Mouse (Mus musculus) cerebral cortex, adult 2 months (tissue): ENCODE data around the gene Sms.

ENCODE experiments used
- WGBS: fragments of 180-500 bp; shearing (Covaris S2); methylation state at CpG from one replicate; pipeline ENCODE4 v1.1.7; 2018; 5-methylcytosine and 5-hydroxymethylcytosine counted together

The Sms gene

DNA sequence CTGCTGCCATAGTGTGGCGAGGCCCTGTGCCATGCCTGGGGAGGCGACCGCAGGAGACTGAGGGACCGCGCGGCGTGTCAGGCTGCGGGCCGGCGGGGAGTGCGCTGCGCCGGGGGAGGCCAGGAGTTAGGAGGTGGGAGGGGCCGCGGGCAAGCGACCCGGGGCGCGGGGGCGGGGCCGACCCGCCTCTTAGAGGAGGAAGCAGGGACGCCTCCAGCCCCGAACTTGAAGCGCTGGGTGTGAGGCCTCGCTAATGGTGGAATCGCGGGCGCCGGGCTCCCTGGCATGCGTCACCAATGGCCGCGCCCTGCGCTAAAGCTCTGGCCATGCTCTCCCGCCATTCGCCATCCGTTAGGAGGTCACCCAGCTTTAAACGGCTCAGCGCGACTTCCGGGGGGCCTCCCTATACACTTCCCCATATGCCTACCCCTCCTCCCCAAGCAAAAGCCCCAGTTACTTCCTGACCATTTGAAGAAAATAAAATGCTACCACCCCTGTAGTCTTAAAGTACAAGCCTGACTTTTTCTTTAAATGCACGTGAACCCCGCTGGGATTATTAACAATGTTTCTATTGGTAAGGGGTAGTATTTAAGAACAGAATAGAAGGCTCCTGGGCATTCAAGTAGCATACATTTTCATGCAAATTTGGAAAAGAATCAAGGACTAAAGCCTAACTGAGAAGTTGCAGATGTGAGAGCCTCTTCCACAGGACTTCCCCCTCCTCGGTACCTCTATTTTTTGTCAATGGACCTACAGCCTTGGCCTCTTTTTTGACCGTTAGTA is at the start of gene Sms:
Gene Sms, minus strand, starts transcription at position 344 of the 783 bp plus-strand sequence.
- WGBS, result 9% methylated on average over 26 of the region's 45 CpGs

DNA sequence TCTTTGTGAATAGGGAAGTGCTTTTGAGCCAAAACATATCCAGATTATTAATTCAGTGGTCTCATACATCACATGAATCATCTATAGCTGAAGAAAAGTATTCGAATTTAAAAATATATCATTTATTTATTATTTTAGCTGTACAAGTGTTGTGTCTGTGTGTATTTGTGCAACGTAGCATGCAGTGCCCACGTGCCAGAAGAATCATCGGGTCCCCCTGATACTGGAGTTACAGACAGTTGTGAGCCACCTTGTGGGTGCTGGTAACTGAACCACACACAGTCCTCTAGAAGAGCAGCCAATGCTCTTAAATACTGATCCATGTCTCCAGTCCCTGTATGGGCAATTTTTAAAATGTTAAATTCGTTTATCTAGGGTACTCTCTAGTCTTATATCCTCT is 14.3 kb upstream of the Sms start:
- 65% methylated on average over 5 of the region's 5 CpGs for WGBS

DNA sequence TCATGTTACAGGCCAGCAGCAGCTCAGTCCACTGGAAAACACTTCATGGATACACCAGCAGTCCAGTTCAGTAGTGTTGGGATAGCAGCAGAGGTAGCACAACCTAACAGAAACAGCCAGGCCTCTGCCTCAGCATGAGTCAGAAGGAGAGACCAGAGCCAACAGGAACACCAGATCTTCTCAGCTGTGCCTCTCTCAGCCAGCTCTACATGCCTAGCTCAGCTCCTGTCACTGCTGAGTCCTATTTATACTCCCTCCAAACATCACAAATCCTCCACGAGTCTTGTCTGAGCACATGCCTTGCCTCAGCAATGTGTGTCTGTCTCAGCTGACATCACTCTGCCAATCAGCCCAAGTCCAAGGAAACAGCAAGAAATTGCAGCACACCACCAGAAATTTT is 12.4 kb upstream of the Sms start:
- WGBS, result 33% methylated on average over 1 of the region's 1 CpGs

DNA sequence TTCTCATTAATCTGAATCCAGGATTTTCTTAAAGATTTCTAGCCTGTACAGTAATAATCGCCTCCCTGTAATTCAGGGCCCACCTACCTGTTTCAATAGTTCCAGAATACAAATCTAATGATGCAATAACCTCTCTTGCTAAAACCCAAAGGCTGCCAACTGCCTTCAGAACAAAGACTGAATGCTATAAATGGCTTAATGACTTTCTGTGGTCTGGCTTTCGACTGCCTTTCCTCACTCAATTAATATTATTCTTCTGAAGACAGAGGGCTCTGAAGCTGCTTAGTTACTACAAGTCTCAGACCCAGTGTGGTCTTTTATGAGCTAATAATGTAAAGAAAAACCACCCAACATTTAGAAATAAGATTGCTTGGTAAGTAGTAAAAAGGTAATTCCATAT is 9.8 kb upstream of the Sms start:
- WGBS, result 81% methylated on average over 2 of the region's 2 CpGs

DNA sequence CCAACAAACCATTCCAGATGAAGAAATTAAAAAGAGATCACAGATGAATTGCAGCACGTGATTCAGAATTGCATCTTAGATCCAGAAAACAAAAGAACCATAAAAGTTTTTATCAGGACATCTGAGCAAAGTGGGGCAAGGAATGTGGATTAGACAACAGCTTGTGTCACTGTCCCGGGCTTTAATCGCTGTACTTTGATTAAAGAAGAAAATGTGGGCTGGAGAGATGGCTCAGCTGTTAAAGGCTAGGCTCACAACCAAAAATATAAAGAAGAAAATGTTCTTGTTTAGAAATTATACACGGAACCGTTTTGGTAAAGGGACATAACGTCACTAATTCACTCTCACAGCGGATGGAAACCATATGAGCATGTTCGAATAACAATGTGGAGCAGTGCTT is 7.9 kb upstream of the Sms start:
- 71% methylated on average over 8 of the region's 8 CpGs for WGBS

DNA sequence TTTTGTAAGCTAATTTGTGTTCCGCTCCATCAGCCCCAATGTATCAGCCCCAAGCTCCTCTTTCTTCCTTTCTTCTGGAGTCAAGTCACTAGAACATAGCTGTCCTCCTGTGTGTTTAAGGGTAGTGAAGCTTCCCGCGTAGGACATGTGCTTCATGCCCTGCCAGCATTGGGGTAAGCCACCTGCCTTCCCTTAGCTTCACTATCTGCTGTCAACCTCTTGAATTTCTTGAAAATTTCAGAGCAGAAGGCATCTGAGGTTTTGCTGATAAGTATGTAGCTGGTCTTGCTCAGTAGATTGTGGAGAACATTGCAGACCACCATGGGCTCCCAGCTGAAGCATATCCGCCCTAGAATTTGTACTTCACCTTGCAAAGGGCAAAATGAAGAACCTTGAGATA is 1.1 kb upstream of the Sms start:
- 89% methylated on average over 4 of the region's 4 CpGs for WGBS

DNA sequence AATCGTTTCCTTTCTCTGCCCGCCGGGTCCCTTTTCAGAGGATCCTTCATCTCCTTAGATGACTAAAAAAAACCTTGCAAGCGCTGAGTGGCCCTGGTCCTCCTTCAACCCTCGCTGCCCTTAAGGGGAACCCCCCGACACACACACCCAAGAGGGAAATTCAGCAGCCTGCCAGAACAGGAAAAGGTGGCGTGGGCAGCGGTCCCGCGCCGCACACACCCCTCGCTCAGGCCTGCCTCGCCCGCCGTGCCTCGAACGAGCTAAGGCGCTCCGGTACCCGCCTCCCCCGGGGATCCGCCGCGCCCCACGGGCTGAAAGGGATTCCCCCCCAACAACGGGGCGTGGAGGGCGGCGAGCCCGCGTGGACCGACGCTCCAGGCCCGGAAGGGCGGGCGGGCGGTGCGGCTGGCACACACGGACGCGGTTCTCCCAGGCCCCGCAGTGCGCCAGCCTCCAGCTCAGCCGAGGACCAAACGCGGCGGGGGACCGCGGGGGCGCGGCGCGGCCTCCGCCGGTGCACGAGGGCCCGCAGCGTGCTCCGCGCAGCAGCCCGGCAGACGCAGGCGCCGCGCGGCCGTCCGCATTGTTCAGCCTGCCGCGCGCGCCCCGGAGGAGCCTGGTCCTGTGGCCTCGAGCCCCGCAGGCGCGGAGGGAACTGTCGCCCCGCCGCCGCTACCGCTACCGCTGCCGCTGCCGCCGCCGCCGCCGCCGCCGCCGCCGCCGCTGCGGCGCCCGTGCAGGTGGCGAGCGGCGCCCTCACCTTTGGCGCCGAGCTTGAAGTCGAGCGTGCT is 747 bp downstream of the Sms start:
- 13% methylated on average over 94 of the region's 104 CpGs for WGBS

DNA sequence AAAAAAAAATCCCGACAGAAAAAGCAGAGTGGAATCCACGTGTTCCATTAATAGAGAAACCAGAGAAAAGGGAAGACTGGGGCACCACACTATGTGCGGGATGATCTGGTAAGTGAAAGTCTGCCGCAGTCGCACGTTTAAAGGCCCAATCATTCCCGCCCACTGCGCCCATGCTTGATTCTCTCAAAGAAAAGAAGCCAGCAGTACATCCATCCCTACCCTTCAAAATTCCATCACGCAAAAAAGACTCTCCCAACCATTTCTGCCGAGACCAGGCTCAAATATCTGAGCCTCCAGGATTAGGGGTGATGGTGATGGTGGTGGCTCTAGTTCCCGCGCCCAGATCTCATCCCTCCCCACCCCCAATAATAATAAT is 1.3 kb downstream of the Sms start:
- under 1% methylated on average over 12 of the region's 12 CpGs for WGBS

DNA sequence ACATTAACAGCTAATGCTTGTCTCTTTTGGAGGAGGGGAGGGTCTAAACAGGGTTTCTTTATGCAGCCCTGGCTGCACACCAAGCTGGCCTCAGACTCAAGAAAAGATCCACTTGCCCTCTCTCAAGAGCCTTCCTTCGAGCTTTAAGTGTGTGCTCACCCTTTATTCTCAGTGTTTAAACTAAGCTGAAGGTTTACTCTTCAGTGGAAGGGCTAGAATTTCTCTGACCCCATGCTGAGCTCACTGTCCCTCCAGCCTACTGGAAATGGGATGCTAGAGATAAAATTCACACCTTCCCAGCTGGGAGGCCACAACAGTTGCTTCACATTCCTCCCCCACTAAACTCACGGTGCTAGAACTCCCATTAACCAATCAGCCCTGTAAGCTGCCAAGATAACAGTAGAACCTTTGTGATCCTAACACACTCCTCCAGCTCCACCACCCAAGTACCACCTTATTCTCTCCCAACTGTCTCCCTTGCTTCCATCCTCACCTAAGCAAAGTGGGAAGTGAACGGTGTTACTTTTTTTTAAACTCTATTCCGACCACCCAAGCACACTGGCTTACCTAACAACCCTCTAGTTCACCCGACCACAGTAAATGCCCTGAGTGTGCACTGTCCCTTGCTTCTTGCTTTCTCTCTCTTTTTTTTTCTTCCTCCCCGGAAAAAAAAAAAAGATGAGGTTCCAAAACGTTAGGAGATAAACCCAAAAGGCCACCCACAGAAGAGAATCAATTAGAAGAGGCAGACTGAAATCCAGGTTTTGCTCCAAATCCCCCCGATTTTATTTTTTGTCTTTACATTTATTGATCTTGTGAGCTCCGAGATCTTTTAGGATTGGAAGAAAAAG is 2.0 kb downstream of the Sms start:
- 27% methylated on average over 9 of the region's 9 CpGs for WGBS

DNA sequence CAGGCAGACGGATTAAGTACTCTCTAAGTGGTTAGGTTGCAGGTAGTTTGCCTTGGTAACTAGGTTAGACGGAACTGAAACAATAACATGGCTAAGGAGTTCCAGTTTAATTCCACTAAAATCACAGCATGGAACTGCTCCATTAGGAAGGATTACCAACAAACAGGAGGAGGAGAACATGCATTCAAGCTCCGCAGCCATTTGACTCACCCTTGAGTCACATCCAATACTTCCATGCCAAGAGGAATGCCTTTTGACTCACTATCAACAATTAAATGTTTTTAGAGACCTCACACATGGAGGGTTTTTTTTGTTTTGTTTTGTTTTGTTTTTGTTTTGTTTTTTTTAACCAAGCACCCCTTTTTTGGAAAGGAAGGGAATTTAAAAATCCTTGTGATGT is 3.3 kb downstream of the Sms start:
- 76% methylated on average over 3 of the region's 3 CpGs for WGBS

DNA sequence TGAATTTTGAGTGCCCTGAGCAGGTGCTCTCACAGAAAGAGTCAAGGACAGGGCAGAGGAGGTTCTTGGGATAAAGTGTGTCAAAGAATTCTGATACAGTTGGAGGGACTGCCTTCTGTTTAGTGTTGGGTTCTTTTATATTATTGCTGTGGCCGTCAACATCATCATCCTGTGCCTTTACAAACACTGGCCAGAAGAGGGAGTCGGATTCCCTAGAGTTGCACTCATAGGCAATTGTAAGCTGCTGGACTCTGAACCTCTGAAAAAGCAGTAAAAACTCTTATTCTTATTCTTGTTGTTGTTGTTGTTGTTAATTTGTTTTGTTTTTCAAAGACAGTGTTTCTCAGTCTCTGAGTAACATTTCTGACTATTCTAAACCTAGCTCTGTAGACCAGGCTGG is 5.3 kb downstream of the Sms start:
- WGBS, result 36% methylated on average over 2 of the region's 2 CpGs

DNA sequence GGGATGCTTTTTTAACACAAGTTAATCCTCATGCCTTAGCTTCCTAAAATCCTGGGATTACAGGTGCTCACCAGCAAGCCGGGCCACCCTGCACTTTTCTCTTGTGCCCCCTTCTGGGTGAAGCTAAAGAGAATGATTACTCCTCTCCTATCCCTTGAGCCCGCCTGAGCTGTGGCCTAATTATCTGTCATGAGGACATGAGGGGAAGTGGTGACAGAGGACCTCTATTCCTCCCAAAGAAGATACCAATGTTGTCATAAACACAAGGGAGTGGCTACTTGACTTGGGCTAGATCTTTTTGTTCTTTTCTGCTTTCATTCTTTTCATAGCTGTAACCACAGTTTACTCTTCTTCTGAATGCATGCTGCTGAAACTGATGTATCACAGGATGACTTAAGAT is 9.2 kb downstream of the Sms start:
- WGBS, result 92% methylated on average over 2 of the region's 2 CpGs

DNA sequence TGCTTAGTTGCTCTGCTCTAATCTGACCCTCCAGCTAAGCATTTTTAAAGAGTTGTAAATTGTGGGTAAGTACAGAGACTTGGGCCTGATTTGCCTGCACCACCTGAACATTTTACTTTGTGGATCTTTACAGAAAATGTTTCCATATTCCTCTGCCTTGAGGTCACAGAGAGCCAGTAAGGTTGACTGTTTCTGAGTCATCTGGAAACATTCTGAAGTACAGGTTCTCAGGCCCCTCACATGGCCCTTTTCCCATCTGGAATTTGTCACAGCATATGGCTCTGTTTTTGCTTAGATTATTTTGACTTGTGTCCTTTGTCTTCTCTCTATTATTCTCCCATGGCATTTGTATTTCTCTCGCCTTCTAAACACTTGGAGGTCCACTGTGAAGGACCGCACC is 10.2 kb downstream of the Sms start:
- WGBS, result 98% methylated on average over 2 of the region's 2 CpGs

DNA sequence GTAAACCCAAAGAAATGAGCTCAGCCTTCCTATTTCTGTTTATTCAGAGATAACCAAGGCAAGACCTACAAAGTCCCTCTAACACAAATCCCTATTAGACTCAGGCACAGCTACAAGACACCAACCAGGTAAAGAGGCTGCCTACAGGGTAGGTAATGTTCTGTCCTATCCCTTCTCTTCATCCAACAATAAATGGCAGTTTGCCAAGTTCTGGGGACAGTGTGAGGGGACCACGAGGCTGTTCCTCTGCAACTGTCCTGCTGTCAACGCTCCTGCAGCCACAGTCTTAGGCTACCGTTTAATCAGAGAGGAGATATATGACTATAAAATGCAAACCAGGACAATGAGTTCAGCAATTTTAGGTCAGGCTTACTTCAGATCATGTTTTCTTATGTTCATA is 14.8 kb downstream of the Sms start:
- 50% methylated on average over 3 of the region's 3 CpGs for WGBS

DNA sequence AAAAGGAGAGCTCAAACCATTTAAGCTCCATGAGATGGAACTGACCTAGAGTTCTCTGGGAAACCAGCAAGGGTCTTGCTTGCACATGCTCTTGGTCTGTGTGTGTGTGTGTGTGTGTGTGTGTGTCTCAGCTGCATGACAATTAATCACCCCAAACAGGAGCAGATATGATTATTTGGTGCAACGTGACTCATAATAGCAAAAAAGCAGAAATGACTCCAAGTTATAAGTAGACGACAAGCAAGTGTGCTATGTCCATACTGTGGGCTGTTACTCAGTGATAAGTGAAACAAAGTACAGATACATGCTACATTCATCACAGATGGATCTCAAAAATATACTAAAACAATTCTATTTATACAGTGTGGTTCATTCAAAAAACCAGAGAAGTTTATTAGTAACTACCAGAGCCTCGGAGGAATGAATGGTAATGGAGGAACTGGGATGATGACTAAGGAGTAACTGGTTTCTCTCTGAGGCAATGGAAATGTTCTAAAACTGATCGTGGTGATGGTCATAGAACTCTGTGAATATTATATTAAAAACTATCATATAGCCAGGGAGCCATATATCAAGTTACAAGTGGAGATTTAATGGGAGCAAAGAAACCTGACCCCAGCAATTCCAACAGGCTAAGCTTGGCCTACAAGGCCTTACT is 15.8 kb downstream of the Sms start:
- 61% methylated on average over 4 of the region's 4 CpGs for WGBS

DNA sequence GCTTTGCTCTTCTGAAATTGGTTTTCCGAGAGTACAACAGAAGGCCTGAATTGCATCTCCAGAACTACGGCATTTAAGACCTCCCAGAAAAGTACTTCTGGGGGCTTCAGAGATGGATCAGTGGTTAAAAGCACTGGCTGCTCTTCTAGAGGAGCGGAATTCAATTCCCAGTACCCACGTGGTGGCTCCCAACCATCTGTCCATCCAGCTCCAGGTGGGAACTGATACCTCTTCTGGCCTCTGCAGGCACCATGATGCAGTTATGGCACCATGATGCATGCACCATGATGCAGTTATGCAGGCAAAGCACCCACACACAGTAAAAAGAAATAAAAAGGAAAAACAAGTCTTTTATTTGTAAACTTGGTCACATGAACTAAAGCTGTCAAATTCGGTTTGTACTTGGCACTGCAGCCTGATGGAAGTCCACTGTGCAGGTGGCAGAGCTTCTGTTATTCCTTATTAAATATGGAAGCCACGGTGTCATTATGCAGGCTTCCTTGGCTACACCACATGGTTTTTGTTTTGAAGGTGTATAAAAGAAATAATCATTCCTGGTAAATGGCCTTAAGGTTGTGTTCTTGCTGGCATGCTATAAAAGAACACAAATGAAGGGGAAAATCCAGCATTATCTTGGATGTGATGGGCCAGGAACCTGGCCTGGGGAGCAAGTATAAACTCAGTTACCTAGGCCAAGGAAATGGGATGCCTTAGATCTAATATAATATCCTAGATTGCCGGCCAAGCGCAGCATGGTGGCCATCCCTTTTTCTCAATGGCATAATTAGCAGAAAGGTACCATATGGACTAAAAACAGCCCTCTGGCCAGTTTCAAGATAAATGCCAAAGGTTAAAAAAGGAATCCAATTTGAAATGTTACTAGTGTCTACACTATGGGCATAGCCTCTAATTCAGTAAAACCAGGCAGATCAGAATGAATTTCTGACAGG is 20.1 kb downstream of the Sms start:
- 77% methylated on average over 8 of the region's 8 CpGs for WGBS

DNA sequence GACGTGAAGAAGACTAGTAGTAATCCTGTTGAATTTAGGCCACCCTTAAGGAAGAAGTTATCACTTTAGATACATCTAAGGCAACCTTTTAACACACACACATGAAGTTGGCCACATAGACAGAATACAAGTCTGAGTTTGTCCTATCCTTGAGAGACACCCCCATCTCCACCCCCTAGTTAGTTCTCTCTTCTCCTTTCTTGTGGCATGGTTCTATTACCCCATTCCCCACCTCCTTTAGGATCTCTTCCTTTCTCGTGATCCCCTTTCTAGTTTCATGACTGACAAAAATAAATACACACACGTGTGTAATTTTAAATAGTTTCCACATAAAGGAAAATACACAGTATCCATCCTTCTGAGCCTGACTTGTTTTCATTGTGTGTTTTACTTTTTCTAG is 23.3 kb downstream of the Sms start:
- 73% methylated on average over 3 of the region's 3 CpGs for WGBS

DNA sequence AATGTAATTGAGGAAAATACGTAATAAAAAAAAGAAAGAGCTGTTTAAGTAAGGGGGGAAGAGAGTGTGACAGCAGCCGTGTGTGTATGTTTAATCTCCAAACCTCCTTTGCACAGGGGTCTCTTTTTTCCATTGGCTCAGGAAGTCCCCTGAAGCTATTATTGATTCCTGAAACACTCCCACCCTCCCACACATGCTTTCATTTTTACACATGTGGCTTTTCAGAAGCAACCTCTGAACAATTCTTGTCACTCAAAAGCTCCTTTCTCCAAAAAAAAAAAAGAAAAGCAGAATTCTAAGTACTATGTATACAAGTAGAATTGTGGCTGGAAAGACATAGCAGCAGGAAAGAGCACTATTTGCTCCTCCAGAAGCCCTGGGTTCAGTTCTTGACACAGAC is 24.0 kb downstream of the Sms start:
- WGBS, result 80% methylated on average over 2 of the region's 2 CpGs

DNA sequence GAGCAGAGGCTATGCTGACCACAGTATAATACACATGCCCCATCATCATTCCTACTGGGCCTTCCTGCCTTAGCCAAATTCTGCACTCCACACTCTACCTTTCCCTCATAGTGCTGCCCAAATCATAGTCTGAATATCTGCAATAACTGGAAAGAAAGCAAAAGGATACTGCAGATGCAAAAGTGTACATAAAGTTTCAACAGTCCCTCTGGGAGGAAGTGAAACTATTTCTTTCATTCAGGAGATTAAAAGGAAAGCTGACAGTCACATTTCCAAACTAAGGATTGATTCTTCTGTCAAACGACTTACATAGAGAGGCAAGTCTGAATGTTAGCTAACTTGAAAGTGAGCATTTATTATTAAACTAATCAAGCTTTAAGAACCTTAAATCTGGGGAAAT is 26.1 kb downstream of the Sms start:
- WGBS, result 64% methylated on average over 1 of the region's 1 CpGs

DNA sequence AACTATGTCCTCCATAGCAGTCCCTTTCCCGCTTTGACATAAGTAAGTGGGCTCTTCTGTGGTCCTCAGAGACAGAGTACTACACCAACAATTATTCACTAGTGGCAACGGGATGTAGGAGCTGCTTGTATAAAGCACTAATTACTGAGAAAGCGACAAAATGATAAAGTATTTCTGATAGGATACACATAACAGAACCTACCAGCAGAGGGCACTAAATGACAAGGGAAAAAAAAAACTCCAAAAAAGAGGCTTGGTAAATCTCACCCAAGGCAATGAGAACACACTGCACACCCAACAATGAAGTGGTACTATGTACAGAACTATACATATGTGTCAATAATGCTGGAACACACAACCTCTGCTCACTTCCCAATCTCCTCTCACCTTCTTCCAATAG is 29.4 kb downstream of the Sms start:
- WGBS, result 48% methylated on average over 3 of the region's 3 CpGs

DNA sequence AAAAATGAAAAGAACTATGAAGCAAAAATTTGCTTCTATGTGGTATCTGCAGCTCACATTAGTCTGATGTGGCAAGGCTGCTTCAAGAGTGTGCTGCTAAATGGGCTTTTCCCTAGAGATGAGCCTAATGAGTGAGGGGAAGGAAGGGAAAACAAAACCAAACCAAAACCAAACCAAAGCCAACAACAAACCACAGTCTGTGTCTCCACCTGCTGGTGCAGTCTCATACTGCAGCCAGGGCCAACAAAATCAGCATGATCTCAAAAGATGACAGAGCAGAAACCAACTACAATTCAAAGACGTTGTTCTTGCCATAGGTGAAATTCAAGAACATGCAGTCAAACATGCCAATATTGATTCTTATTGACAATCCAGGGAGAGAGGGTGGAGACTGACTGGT is 37.7 kb downstream of the Sms start:
- 36% methylated on average over 1 of the region's 1 CpGs for WGBS
